Mouse (Mus musculus): ENCODE measurements at regions not wholly inside any gene's neighbourhood (a gene's known extent, or its start where the extent isn't known, plus 50 kb on each side); places are given as distances from the start of the nearest gene placed in this dataset.
"Not testable (repeated sequence)": the region's sequence is repeated elsewhere in the genome, so short reads cannot be mapped to it uniquely, and the experiment has no call there.

DNA sequence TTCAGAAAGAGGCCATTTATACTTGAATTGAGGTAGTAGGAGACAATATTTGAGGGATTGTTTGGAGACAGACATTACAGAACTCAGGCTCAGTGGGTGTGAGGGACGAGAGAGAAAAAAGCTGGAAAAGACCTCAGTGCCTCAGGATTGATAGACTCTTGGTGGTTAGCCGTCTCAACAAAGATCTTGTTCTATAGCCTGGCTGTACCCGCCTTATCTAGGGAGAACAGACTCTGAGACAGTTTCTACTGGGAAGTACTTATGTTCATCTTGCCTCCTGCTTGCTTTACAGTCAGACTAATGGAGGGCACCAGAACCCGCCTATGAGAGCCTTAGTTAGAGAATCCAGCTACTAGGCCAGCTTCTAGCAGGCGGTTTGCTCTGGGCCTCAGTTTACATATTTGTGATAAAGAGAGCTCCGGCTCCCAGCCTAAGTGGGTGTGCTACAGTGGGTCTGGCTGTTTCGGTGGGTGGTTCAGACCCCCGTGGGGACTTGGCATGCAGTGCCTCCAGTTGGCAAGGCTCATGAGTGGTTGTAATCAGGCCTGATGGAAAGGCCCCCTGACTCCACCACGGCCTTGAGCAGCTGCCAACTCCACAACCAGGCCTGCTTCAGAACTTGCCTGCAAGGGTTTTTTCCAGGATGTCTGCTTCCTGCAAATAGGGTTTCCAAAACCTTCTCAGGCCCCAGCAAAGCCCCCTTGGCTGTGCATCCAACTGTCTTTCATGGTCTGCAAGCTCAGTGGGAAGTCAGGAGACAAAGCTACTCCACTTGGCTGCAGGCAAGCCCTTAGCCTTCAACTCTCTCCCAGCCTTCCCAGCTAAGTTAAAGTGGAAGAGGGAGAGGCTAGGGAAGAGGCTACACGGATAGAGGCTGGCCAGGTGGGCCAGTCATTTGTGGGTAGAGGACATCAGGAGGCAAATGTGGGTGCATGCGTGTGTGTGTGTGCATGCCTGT lies 124.1 kb downstream of the Zfp36l1 start:
- 28% methylated on average over 11 of the region's 11 CpGs for WGBS (ENCODE audit: insufficient replicate concordance)
- Histone ChIP-seq H3K9ac (ENCODE audit: low read depth, low read length) (peak overlapping the region; percentile 39), H3K4me2 (ENCODE audit: low read depth, low read length) (peak overlapping the region; percentile 34), H3K27ac (ENCODE audit: low read length) (peak overlapping the region; percentile 86), H3K36me3 (ENCODE audit: control insufficient read depth, insufficient read depth) (no peaks in the 10 kb centered on the region), H3K27me3 (ENCODE audit: control insufficient read depth, insufficient read depth, low read depth, low read length) (no peaks in the 10 kb centered on the region), H3K4me1 (ENCODE audit: control insufficient read depth, low read depth, low read length) (peaks cover 62% of the 10 kb centered on the region), H3K4me3 (ENCODE audit: low read depth, low read length) (no peak overlapping the region), H3K9me3 (replicated peaks; ENCODE audit: control insufficient read depth, low read length) (no peaks in the 10 kb centered on the region)
- peak; percentile 88 for ATAC-seq (ENCODE audit: low read depth)

- Histone ChIP-seq H3K4me3 (ENCODE audit: low read depth, low read length) (no peak overlapping the region), H3K36me3 (ENCODE audit: control insufficient read depth, insufficient read depth) (no peaks in the 10 kb centered on the region), H3K27me3 (ENCODE audit: control insufficient read depth, insufficient read depth, low read depth, low read length) (no peaks in the 10 kb centered on the region), H3K4me2 (ENCODE audit: low read depth, low read length) (no peak overlapping the region), H3K9me3 (replicated peaks; ENCODE audit: control insufficient read depth, low read length) (no peaks in the 10 kb centered on the region), H3K9ac (ENCODE audit: low read depth, low read length) (no peak overlapping the region), H3K4me1 (ENCODE audit: control insufficient read depth, low read depth, low read length) (peaks cover 66% of the 10 kb centered on the region), H3K27ac (ENCODE audit: low read length) (peak overlapping the region; percentile 26; the same call in 1 of the 2 replicates)
- 34% methylated on average over 9 of the region's 9 CpGs for WGBS (ENCODE audit: insufficient replicate concordance)
- ATAC-seq (ENCODE audit: low read depth), result no peak
These were observed 126.4 kb downstream of the Zfp36l1 start for GRCm38 (mm10) chr12:79986241-79986976.

GRCm38 (mm10) chr12:79984985-79985747 lies 127.6 kb downstream of the Zfp36l1 start:
- WGBS (ENCODE audit: insufficient replicate concordance), result 29% methylated on average over 5 of the region's 5 CpGs
- H3K27ac ChIP-seq (ENCODE audit: low read length), result peak overlapping the region; percentile 82
- peak; percentile 61 for ATAC-seq (ENCODE audit: low read depth)
- H3K4me3 ChIP-seq (ENCODE audit: low read depth, low read length), result no peak overlapping the region
- peaks cover 64% of the 10 kb centered on the region for H3K4me1 ChIP-seq (ENCODE audit: control insufficient read depth, low read depth, low read length)
- no peaks in the 10 kb centered on the region for H3K27me3 ChIP-seq (ENCODE audit: control insufficient read depth, insufficient read depth, low read depth, low read length)
- no peaks in the 10 kb centered on the region for H3K9me3 ChIP-seq (replicated peaks; ENCODE audit: control insufficient read depth, low read length)
- 0 out of 2 replicates have a peak overlapping the region, but pooled peaks have one; percentile 19 for H3K4me2 ChIP-seq (ENCODE audit: low read depth, low read length)
- H3K9ac ChIP-seq (ENCODE audit: low read depth, low read length), result 0 out of 2 replicates have a peak overlapping the region, but pooled peaks have one; percentile 15
- H3K36me3 ChIP-seq (ENCODE audit: control insufficient read depth, insufficient read depth), result no peaks in the 10 kb centered on the region

GRCm38 (mm10) chr12:79984025-79984790 lies 128.6 kb downstream of the Zfp36l1 start:
- peak overlapping the region; percentile 2; the same call in 1 of the 2 replicates for H3K27ac ChIP-seq (ENCODE audit: low read length)
- H3K9ac ChIP-seq (ENCODE audit: low read depth, low read length), result no peak overlapping the region

DNA sequence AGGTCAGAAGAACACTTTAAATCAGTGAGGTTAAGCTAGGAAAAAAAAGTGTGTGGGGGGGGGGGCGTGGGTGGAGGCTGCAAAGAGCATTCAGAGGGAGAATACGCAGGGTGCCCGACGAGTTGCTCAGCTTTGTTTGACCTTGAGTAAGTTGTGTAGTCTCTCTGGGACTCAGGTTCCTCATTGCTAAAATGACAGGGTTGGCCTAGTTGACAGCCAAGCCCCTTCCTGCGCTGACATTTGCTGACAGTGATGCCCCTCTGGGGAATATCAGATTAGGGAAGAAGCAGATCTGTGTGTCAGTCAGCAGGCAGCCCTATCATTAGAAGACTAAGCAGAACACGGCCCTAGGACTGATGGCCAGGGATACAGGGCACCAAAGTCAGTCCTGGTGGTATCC lies 129.6 kb downstream of the Zfp36l1 start:
- no peak overlapping the region for H3K4me2 ChIP-seq (ENCODE audit: low read depth, low read length)
- H3K27me3 ChIP-seq (ENCODE audit: control insufficient read depth, insufficient read depth, low read depth, low read length), result no peaks in the 10 kb centered on the region
- WGBS (ENCODE audit: insufficient replicate concordance), result 24% methylated on average over 6 of the region's 6 CpGs
- H3K9ac ChIP-seq (ENCODE audit: low read depth, low read length), result no peak overlapping the region
- no peaks in the 10 kb centered on the region for H3K9me3 ChIP-seq (replicated peaks; ENCODE audit: control insufficient read depth, low read length)
- no peaks in the 10 kb centered on the region for H3K36me3 ChIP-seq (ENCODE audit: control insufficient read depth, insufficient read depth)
- no peak overlapping the region for H3K4me3 ChIP-seq (ENCODE audit: low read depth, low read length)
- H3K27ac ChIP-seq (ENCODE audit: low read length), result no peak overlapping the region
- H3K4me1 ChIP-seq (ENCODE audit: control insufficient read depth, low read depth, low read length), result peaks cover 46% of the 10 kb centered on the region
- ATAC-seq (ENCODE audit: low read depth), result no peak

More at GRCm38 (mm10) chr12:79984025-79984790, 128.6 kb downstream of the Zfp36l1 start:
- Histone ChIP-seq H3K27me3 (ENCODE audit: control insufficient read depth, insufficient read depth, low read depth, low read length) (no peaks in the 10 kb centered on the region), H3K4me2 (ENCODE audit: low read depth, low read length) (no peak overlapping the region), H3K4me3 (ENCODE audit: low read depth, low read length) (no peak overlapping the region), H3K9me3 (replicated peaks; ENCODE audit: control insufficient read depth, low read length) (no peaks in the 10 kb centered on the region), H3K4me1 (ENCODE audit: control insufficient read depth, low read depth, low read length) (peaks cover 56% of the 10 kb centered on the region), H3K36me3 (ENCODE audit: control insufficient read depth, insufficient read depth) (no peaks in the 10 kb centered on the region)
- WGBS (ENCODE audit: insufficient replicate concordance), result 64% methylated on average over 10 of the region's 10 CpGs
- ATAC-seq (ENCODE audit: low read depth), result no peak

GRCm38 (mm10) chr12:79982497-79982896 lies 130.3 kb downstream of the Zfp36l1 start:
- not testable (repeated sequence) for ATAC-seq (ENCODE audit: low read depth)

GRCm38 (mm10) chr12:79980711-79981110 lies 132.1 kb downstream of the Zfp36l1 start:
- Histone ChIP-seq H3K4me2 (ENCODE audit: low read depth, low read length) (no peak overlapping the region), H3K27me3 (ENCODE audit: control insufficient read depth, insufficient read depth, low read depth, low read length) (no peaks in the 10 kb centered on the region), H3K4me1 (ENCODE audit: control insufficient read depth, low read depth, low read length) (peaks cover 21% of the 10 kb centered on the region), H3K4me3 (ENCODE audit: low read depth, low read length) (no peak overlapping the region), H3K9me3 (replicated peaks; ENCODE audit: control insufficient read depth, low read length) (no peaks in the 10 kb centered on the region), H3K27ac (ENCODE audit: low read length) (no peak overlapping the region), H3K9ac (ENCODE audit: low read depth, low read length) (no peak overlapping the region), H3K36me3 (ENCODE audit: control insufficient read depth, insufficient read depth) (no peaks in the 10 kb centered on the region)
- no peak for ATAC-seq (ENCODE audit: low read depth)
- WGBS (ENCODE audit: insufficient replicate concordance), result 25% methylated on average over 4 of the region's 4 CpGs

More at GRCm38 (mm10) chr12:79982497-79982896, 130.3 kb downstream of the Zfp36l1 start:
- not testable (repeated sequence) for H3K9ac ChIP-seq (ENCODE audit: low read depth, low read length); H3K4me3 ChIP-seq (ENCODE audit: low read depth, low read length); H3K36me3 ChIP-seq (ENCODE audit: control insufficient read depth, insufficient read depth); H3K27me3 ChIP-seq (ENCODE audit: control insufficient read depth, insufficient read depth, low read depth, low read length); H3K9me3 ChIP-seq (replicated peaks; ENCODE audit: control insufficient read depth, low read length); H3K27ac ChIP-seq (ENCODE audit: low read length); H3K4me2 ChIP-seq (ENCODE audit: low read depth, low read length)
- WGBS (ENCODE audit: insufficient replicate concordance), result 37% methylated on average over 1 of the region's 1 CpGs
- H3K4me1 ChIP-seq (ENCODE audit: control insufficient read depth, low read depth, low read length), result peaks cover 39% of the 10 kb centered on the region

DNA sequence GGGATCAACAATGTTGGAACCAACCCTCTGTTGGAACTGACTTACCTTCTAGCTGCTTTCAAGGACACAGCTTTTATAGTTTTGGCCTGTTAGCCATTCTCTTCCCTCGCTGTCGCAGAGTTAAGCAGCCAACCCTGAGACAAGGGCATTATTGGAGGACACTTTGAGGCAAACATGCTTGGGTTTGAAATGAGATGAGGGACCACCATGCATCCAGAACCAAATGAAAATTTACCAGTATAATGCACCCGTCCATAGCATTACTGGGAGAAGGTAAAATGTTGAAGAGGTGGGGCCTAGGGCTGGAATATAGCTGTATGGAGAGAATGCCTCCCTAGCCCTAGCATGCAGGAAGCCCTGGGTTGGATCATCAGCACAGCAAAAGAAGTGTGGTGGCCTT lies 135.7 kb downstream of the Zfp36l1 start:
- Histone ChIP-seq H3K4me1 (ENCODE audit: control insufficient read depth, low read depth, low read length) (no peaks in the 10 kb centered on the region; the same call in none of the 2 replicates), H3K4me3 (ENCODE audit: low read depth, low read length) (no peak overlapping the region), H3K36me3 (ENCODE audit: control insufficient read depth, insufficient read depth) (no peaks in the 10 kb centered on the region), H3K27me3 (ENCODE audit: control insufficient read depth, insufficient read depth, low read depth, low read length) (no peaks in the 10 kb centered on the region), H3K27ac (ENCODE audit: low read length) (no peak overlapping the region), H3K4me2 (ENCODE audit: low read depth, low read length) (no peak overlapping the region), H3K9ac (ENCODE audit: low read depth, low read length) (no peak overlapping the region), H3K9me3 (replicated peaks; ENCODE audit: control insufficient read depth, low read length) (no peaks in the 10 kb centered on the region)
- no peak for ATAC-seq (ENCODE audit: low read depth)
- 72% methylated on average over 3 of the region's 3 CpGs for WGBS (ENCODE audit: insufficient replicate concordance)

Data from liver, embryonic 16.5 days (tissue).